Comparison of ENCODE assay signal across 20 mouse cellular contexts in genomic region chr5:129562342-129562741, GRCm38 (mm10). TPM values are rescaled to one million over a fixed set of nuclear protein-coding genes. Genes with fewer than 3 reads are reported as not detected.
DNase-seq lines count a peak whose midpoint lies in the region; ATAC-seq and TF ChIP-seq lines count a peak whose summit lies in the region.
"Had no signal": no experiment of that assay in that cellular context is flagged by ENCODE, and none has a peak within 500 bp of the region (broad histone marks: within the 10 kb centered on the region; RNA-seq: fewer than 3 reads in every experiment).

No protein-coding gene starts in this region.

- H3K4me1 ChIP-seq in cerebellum, adult 2 months (ENCODE audit: control insufficient read depth, insufficient read depth, low read length) = peaks cover 3% of the 10 kb centered on the region
- H3K4me1 ChIP-seq in hindbrain, embryonic 16.5 days (ENCODE audit: control insufficient read depth, insufficient read depth, low read depth, low read length) = no peaks in the 10 kb centered on the region
- H3K4me1 ChIP-seq: embryonic facial prominence, embryonic 15.5 days; forebrain, embryonic 10.5 days; heart, embryonic 10.5 days; hindbrain, embryonic 13.5 days; intestine, embryonic 15.5 days had no signal

- no peak for TF ChIP-seq CTCF in cerebellum, adult 2 months (IDR thresholded peaks at IDR 0.05; ENCODE audit: borderline replicate concordance, insufficient read depth, low read depth, low read length)

- H3K9me3 ChIP-seq in hindbrain, embryonic 16.5 days (ENCODE audit: control insufficient read depth, low read length) = no peaks in the 10 kb centered on the region
- H3K9me3 ChIP-seq: embryonic facial prominence, embryonic 15.5 days; forebrain, embryonic 10.5 days; forebrain, embryonic 15.5 days; heart, embryonic 10.5 days; hindbrain, embryonic 13.5 days; intestine, embryonic 15.5 days had no signal

- 41% methylated on average over 8 of the region's 8 CpGs for WGBS in cerebellum, adult 2 months
- 91% methylated on average over 8 of the region's 8 CpGs for WGBS in hindbrain, embryonic 16.5 days

- DNase-seq in cerebellum, adult 2 months = peak; percentile 47 to 64
- no peak for DNase-seq in cerebellum, postnatal 4 days (ENCODE audit: low spot score in 2 of 2)
- DNase-seq in brain, adult 2 months (ENCODE audit: low read depth, low spot score) = peak; percentile 52
- DNase-seq in cerebellum, adult 9-10 months = peak; percentile 58
- no peak for DNase-seq in kidney, postnatal 36 days
- DNase-seq: adrenal gland, adult 8-10 months; adrenal gland, postnatal 36 days; embryo, embryonic 11 days; gastrocnemius, postnatal 36 days; heart, adult 18-20 months; heart, postnatal 10 days; kidney, adult 2 months had no signal

- H3K4me3 ChIP-seq in cerebellum, adult 2 months (replicated peaks; ENCODE audit: insufficient read depth, low read depth, low read length) = no peak overlapping the region
- no peak overlapping the region for H3K4me3 ChIP-seq in hindbrain, embryonic 16.5 days (ENCODE audit: low read length)
- H3K4me3 ChIP-seq: embryonic facial prominence, embryonic 15.5 days; erythroblast, embryonic 14.5 days; forebrain, embryonic 10.5 days; forebrain, embryonic 15.5 days; heart, embryonic 10.5 days; hindbrain, embryonic 13.5 days; intestine, embryonic 15.5 days had no signal

- TF ChIP-seq POLR2A in cerebellum, adult 2 months (IDR thresholded peaks at IDR 0.05; ENCODE audit: borderline replicate concordance, insufficient read depth, low read length) = no peak

- H3K36me3 ChIP-seq in hindbrain, embryonic 16.5 days (ENCODE audit: control insufficient read depth, insufficient read depth, low read length) = peaks cover 42% of the 10 kb centered on the region

- H3K4me2 ChIP-seq in hindbrain, embryonic 16.5 days (ENCODE audit: low read length) = no peak overlapping the region
- H3K4me2 ChIP-seq: embryonic facial prominence, embryonic 15.5 days; forebrain, embryonic 15.5 days; hindbrain, embryonic 13.5 days; intestine, embryonic 15.5 days had no signal

- H3K9ac ChIP-seq in hindbrain, embryonic 16.5 days (ENCODE audit: low read depth, low read length) = no peak overlapping the region
- H3K9ac ChIP-seq: embryonic facial prominence, embryonic 15.5 days; forebrain, embryonic 15.5 days; hindbrain, embryonic 13.5 days; intestine, embryonic 15.5 days had no signal

- peak overlapping the region; percentile 53; the same call in 1 of the 2 replicates for H3K27ac ChIP-seq in cerebellum, adult 2 months (ENCODE audit: insufficient read depth, low read length)
- H3K27ac ChIP-seq in hindbrain, embryonic 16.5 days (ENCODE audit: low read depth, low read length) = no peak overlapping the region
- H3K27ac ChIP-seq: embryonic facial prominence, embryonic 15.5 days; forebrain, embryonic 10.5 days; forebrain, embryonic 15.5 days; heart, embryonic 10.5 days; hindbrain, embryonic 13.5 days; intestine, embryonic 15.5 days had no signal

- H3K27me3 ChIP-seq in cerebellum, adult 2 months (ENCODE audit: control insufficient read depth, insufficient read depth, low read length) = no peaks in the 10 kb centered on the region
- H3K27me3 ChIP-seq in hindbrain, embryonic 16.5 days (replicated peaks; ENCODE audit: control insufficient read depth, insufficient read depth, low read length) = no peaks in the 10 kb centered on the region
- H3K27me3 ChIP-seq: embryonic facial prominence, embryonic 15.5 days; forebrain, embryonic 15.5 days; hindbrain, embryonic 13.5 days; intestine, embryonic 15.5 days had no signal

- no peak for ATAC-seq in hindbrain, embryonic 16.5 days
- ATAC-seq: forebrain, embryonic 15.5 days; intestine, embryonic 15.5 days had no signal

RNA-seq across cellular contexts. Expression of gene Mmp17, which starts 21.6 kb away (rescaled TPM):
- polyA plus RNA-seq in cerebellum, adult 2 months (2012; rRNA removed) = 22.8 and 25.2 TPM in 2 replicates
- 10.8 and 11.0 TPM in 2 replicates for polyA plus RNA-seq in hindbrain, embryonic 16.5 days (2015; fragmentation: Nextera tagmentation; extraction: Ambion mirVana)

Comparison
In these comparisons a context has a peak if more than half of its experiments do, and no peak if none do; other contexts are left out.
1. DNase-seq: peak in cerebellum, adult 2 months (2 of 2), brain, adult 2 months (single experiment) and cerebellum, adult 9-10 months (single experiment); none in cerebellum, postnatal 4 days (0 of 2) and kidney, postnatal 36 days (0 of 2).